Mouse (Mus musculus) cerebral cortex, adult 2 months (tissue): ENCODE data around the gene Olfr99.

Experiments
- WGBS: fragments of 180-500 bp; shearing (Covaris S2); methylation state at CpG from one replicate; pipeline ENCODE4 v1.1.7; 2018; 5-methylcytosine and 5-hydroxymethylcytosine counted together

The Olfr99 gene

DNA sequence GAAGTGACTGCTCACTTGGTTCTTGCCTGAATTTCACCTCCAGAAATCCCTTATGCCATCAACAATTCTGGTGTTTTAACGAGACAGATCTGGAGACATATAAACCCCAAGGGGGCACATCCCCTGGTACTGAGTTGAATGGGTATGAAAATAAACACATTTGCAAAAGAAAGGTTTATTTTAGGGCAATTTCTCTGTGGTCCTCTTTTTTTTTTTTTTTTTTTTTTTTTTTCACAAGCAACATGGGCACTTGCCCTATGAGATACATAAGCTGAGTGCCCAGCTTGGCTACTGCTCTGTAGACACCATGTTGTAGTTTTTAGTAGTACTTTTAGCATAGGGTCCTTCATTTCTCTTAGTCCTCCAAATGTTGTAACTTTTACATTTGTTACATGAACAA is at the start of gene Olfr99:
Olfr99 (minus strand) TSS at position 101 of the 400 bp plus-strand sequence.
- 81% methylated on average over 1 of the region's 1 CpGs for WGBS

DNA sequence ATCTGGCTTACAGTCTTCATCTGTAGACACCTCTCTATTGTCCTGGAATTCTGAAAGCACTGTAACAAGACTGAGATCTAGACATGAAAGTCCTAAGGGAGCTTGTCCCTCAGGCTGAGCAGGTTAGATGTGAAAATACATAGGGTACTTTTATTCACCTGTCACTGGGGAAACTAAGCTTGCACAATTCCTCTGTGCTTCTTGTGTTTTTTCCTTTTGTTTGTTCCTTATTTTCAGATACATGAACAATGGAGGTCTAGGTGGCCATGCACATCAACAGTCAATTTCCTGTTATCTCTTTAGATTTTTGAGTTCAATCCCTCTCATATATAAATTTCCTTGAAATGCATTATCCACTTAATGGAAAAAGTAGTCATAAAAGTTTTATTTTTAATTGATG is 33.7 kb upstream of the Olfr99 start, which contains the start of gene Olfr102:
Olfr102 (minus strand) TSS at position 101 of the 400 bp plus-strand sequence.

DNA sequence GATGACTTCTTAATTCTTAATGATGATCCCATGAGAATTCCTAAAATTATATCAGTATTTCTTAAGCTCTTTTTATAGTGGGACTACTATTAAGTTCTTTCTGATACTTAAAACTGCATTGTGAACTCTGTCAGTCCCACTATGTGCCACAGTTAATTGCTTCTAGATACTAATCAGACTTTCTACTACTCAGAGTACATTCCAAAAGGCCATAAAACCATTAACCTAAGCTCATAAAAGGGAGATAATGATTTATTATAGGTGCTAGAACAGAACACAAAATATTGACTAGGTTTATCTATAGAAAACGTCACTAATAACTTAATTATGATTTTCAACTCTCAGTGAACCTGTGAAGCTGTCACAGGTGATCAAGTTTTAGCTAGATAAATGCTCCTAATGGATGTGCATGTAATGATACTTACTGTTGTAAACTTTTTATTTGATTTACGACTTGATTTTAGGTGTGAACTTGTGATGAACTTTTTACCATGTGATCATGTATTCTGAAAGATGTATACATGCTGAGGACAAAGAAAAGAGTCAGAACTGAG is 27.0 kb upstream of the Olfr99 start:
- 55% methylated on average over 2 of the region's 2 CpGs for WGBS

DNA sequence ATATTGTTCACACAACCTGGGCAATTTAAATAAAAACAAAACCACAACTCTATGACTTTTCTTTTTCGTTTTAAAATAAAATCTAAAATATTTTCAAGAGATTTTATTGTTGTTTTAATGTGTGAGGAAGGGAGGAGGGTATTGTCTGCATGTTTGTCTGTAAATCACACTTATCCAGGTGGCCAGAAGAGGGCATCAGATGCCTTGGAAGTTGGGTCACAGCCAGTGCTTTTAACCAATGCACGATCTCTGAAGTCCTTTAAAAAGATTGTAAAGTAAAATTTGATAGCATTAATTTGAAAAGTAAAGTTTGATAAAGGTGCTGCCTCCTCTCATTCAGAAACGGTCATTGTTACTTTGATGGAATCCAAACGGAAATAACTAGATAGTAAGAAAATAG is 25.2 kb upstream of the Olfr99 start:
- WGBS: 44% methylated on average over 4 of the region's 4 CpGs

DNA sequence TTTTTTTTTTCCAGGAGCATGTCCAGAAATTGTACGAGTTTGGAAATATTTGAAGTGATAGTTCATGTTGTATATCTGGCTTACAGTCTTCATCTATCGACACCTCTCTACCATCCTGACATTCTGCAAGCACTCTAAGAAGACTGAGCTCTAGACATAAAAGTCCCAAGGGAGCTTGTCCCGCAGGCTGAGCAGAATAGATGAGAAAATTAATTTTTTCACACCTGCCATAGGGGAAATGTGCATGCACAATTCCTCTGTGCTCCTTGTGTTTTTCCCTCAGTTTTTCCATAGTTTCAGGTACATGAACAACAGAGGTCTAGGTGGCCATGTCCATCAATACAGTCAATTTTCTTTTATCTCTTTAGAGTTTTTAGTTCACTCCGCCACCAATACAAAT is 21.0 kb upstream of the Olfr99 start, which contains the start of gene Olfr101:
Olfr101 (minus strand) TSS at position 101 of the 400 bp plus-strand sequence.
- 84% methylated on average over 4 of the region's 4 CpGs for WGBS

DNA sequence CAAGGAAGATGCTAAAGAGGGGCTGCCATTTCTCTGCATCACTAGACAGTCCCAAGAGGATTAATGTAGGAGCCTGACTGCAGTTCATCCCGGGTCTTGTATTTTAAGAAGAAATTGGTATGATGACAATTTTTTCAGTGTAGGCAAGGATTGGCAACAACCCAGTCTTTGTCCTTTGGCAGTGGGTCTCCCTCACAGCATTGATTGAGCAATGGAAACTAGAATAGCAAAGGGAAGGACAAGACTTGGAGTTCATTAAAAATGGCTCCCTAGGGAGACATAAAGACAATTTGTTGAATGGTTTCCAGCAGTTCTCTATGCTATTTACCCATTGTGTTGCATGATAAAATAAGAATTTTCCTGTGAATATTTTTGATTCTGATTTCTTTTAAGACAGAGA is 2.9 kb downstream of the Olfr99 start:
- 60% methylated on average over 1 of the region's 1 CpGs for WGBS

DNA sequence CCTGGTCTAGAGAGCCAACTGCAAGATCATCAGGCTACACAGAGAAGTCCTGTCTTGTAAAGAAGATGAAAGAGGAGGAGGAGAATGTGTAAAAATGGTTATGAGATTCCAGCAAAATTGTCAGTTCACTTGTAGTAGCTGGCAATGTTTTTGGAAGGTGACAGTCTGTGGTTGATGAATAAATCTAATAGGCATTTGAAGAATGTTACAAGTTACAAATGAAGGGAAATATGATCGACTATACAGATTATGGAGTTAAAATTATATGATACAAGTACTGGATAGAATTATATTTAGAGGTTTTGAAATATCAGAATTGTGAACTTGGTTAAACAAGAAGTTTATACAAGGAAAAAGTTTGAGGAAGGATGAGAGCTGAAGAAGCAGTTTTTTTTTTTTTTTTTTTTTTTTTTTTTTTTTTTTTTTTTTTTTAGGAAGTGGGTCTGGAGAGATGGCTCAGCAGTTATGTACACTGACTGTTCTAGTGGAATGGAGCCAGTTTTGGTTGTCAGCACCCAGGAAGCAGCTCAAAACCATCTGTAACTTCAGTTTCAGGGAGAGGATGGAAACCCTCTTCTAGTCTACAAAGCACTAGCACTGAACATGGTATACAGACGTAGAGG is 7.5 kb downstream of the Olfr99 start:
- 84% methylated on average over 2 of the region's 2 CpGs for WGBS

DNA sequence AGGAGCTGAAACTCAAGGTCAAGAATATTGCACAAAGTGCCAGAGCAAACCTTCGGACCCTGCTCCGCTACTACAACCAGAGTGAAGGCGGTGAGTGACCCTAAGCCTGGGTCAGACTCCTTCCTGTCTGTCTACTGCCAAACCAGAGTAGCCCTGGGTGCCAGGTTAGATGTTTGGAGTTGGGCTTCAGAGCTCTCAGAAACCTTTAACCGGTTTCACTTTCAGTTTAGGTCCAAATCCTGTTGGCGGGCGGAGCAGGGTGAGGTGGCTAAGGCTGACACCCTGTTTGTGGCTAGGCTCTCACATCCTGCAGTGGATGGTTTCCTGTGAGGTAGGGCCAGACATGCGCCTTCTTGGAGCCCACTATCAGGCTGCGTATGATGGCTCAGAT is 12.6 kb downstream of the Olfr99 start:
- WGBS: 59% methylated on average over 8 of the region's 8 CpGs

DNA sequence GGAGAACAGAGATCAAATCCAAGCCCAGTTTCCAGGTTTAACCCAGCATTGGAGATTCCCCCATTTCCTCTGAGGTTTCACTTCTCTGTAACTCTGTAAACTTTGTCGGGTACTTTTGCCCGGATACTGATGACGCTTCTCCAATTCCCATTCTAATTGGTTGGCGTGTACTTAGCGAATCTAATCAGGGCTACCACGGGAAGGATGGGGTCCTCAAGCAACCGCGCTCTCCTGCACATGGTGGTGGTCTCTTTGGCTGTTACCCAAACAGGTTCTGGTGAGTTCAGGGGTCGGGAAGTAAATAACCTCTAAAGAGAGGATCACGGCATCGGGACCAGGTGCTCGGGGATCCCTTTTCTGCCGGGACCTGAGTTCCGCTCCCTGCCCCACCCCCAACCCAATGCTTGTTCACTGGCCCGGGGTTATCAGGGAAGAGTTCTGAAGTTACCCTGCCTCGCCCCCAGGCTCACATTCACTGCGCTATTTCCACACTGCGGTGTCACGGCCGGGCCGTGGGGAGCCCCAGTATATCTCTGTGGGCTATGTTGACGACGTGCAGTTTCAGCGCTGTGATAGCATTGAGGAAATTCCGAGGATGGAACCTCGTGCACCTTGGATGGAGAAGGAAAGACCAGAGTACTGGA is 13.1 kb downstream of the Olfr99 start, which contains the start of gene H2-M3:
H2-M3 (plus strand) TSS at position 163 of the 644 bp plus-strand sequence.
- 2% methylated on average over 26 of the region's 26 CpGs for WGBS

DNA sequence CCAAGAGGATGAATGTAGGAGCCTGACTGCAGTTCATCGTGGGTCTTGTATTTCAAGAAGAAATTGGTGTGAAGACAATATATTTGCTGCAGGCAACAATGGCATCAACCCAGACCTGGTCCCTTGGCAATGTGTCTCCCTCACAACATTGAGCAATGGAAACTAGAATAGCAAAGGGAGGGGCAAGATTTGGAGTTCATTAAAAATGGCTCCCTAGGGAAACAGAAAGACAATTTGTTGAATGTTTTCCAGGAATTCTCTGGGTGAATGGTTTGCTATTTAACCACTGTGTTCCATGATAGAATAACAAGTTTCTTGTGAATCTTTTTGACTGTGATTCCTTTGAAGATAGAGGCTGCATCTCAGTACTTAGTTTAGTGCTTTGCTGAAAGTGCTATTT is 19.6 kb downstream of the Olfr99 start, which contains the start of gene Olfr98:
Olfr98 (minus strand) TSS at position 124 of the 400 bp plus-strand sequence.
- 69% methylated on average over 1 of the region's 1 CpGs for WGBS

DNA sequence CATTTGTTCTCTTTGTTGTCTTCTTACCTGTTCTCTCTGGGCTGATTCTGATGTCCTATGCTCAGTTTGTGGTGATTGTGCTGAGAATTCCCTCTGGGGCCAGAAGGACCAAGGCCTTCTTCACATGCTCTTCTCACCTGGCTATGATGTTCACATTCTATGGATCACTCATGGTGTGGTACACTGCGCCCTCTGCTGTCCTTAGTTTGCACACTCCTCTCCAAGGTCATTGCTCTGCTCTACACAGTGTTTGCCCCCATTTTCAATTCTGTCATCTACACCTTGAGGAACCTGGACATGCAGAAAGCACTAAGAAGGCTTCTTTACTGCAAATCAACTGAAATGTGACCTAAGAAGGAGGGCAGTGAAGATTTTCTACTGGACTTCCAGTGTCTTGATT is 32.7 kb downstream of the Olfr99 start:
- 33% methylated on average over 1 of the region's 1 CpGs for WGBS

DNA sequence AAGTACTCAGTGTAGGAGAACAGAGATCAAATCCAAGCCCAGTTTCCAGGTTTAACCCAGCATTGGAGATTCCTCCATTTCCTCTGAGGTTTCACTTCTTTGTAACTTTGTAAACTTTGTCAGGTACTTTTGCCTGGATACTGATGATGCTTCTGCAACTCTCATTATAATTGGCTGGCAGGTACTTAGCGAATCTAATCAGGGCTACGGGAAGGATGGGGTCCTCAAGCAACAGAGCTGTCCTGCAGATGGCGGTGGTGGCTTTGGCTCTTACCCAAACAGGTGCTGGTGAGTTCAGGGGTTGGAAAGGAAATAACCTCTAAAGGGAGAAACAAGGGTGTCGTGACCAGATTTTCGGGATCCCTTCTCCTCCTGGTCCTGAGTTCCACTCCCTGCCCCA is 36.5 kb downstream of the Olfr99 start:
- 25% methylated on average over 5 of the region's 5 CpGs for WGBS

DNA sequence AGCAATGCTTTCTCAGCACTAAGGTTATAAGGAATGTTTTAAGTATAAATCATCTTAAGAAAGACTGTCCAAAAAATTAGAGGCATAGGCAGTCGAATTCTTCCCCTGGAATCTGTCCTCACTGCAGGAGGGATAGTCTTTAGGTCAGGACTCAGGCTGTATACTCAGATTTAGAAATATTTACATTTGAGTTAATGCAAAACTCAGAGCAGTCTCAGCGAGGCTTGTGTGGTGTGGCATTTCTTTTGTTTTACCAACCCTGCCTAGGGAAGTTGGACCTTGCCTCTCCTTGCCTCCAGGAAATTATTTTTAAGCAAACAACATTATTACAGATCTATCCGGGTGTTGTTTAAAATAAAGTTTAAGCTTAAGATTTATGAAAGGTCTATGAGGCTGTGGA is 41.1 kb downstream of the Olfr99 start:
- 72% methylated on average over 3 of the region's 3 CpGs for WGBS

DNA sequence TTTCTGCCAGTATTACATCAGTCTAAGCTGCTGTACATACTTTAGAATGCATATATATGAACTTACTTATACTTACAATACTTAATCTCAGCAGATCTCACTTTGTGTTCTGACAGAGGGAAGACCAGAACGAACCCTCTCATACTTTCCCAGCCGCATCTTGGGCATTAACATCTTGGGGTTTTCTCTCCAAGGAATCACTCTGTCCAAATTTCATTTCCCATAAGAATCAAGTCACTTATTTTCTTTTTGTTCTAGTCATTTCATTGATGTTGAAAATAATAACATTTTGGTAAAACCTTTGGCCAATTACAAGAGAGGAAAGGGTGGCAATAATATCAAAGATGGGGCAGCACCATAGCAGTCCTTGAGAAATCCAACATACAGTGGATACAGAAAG is 46.0 kb downstream of the Olfr99 start, which contains the start of gene Olfr97:
Olfr97 (minus strand) TSS at position 101 of the 400 bp plus-strand sequence.
- 93% methylated on average over 2 of the region's 2 CpGs for WGBS
